Mouse (Mus musculus) hindbrain, embryonic 15.5 days (tissue): ENCODE data around the gene 6430571L13Rik. TPM values are rescaled to one million over a fixed set of nuclear protein-coding genes. Genes with fewer than 3 reads are reported as not detected.

Source experiments
- ATAC-seq: fragments of 200-750 bp; cut with Nextera tagmentation; 2 replicates; pipeline ENCODE4 v1.8.0; 2017; ENCODE audit warnings: low read depth, moderate number of reproducible peaks, moderate TSS enrichment; ENCODE audit not compliant: low FRiP score
- H3K27ac ChIP-seq: fragments of 300-500 bp; sonication (generic); replicated peaks from 2 replicates; pipeline ENCODE4 v1.5.1; 2015; ENCODE audit warnings: mild to moderate bottlenecking, inconsistent platforms
- H3K27me3 ChIP-seq: fragments of 300-500 bp; sonication (generic); 2 replicates; pipeline ENCODE4 v1.6.1; 2015; ENCODE audit warnings: control low read depth, inconsistent platforms
- H3K36me3 ChIP-seq: fragments of 300-500 bp; sonication (generic); 2 replicates; pipeline ENCODE4 v1.6.1; 2015; ENCODE audit warnings: control low read depth, inconsistent platforms
- H3K4me1 ChIP-seq: fragments of 300-500 bp; sonication (generic); replicated peaks from 2 replicates; pipeline ENCODE4 v1.6.1; 2015; ENCODE audit warnings: control low read depth, inconsistent platforms
- H3K4me2 ChIP-seq: fragments of 300-500 bp; sonication (generic); 2 replicates; pipeline ENCODE4 v1.6.1; 2015; ENCODE audit warnings: moderate library complexity, mild to moderate bottlenecking, inconsistent platforms
- H3K4me3 ChIP-seq: fragments of 300-500 bp; sonication (generic); 2 replicates; pipeline ENCODE4 v1.5.1; 2015; ENCODE audit warnings: mild to moderate bottlenecking, inconsistent platforms
- H3K9ac ChIP-seq: fragments of 300-500 bp; sonication (generic); 2 replicates; pipeline ENCODE4 v1.6.1; 2015; ENCODE audit warnings: inconsistent platforms
- H3K9me3 ChIP-seq: fragments of 300-500 bp; sonication (generic); 2 replicates; pipeline ENCODE4 v1.6.1; 2016; ENCODE audit warnings: control low read depth, inconsistent platforms
- WGBS: fragments of 180-500 bp; shearing (Covaris S2); methylation state at CpG from one replicate; pipeline ENCODE4 v1.1.7; 2015; 5-methylcytosine and 5-hydroxymethylcytosine counted together
- polyA plus RNA-seq: library from polyadenylated mRNA; unstranded; fragments of >200 nt; fragmentation: Nextera tagmentation; extraction: Ambion mirVana; gene quantifications from 2 replicates; pipeline ENCODE4 v1.2.1, GENCODE M21; 2015

6430571L13Rik gene
- polyA plus RNA-seq, 1 experiment from 2014 or later = 9.4 TPM

DNA sequence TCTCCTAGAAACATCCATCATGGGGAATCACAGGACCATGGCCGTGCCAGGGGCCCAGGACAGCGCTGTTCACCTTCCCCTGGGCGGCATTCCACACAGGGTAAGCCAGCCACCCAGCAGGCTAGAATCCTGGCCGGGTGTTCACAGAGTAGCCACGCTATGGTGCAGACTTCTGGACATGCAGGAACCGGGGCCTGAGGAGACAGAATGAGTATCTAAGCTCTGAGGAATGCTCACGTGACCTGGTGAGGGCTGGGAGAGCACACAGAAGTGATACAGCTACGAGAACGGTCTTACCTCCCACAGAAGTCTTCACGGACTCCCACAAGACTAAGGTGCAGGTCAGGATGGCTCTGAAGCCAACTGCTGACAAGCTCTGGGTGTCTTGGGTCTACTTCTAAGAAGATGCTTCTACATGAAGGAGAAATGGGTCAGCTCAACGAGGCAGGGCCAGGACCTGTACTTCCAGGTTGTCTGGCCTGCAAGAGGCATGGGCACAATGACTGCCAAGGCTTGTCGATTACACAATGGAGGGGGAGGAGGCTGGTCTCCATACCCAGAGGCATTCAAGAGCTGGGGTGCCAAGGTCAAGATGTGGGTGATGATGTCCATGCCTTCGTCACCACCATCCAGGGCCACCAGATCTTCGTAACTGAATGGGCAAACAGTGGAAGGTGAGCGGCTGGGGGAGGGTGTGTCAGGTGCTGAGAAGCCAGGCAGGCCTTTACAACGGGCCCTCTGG is 12.4 kb upstream of the 6430571L13Rik start:
- no peak for ATAC-seq
- Histone ChIP-seq H3K9me3 (no peaks in the 10 kb centered on the region), H3K27ac (no peak overlapping the region), H3K4me1 (no peaks in the 10 kb centered on the region), H3K9ac (no peak overlapping the region), H3K4me3 (no peak overlapping the region), H3K36me3 (0 out of 2 replicates have a peak, but pooled peaks cover 10% of the 10 kb centered on the region), H3K27me3 (no peaks in the 10 kb centered on the region), H3K4me2 (no peak overlapping the region)
- WGBS = 92% methylated on average over 16 of the region's 16 CpGs

DNA sequence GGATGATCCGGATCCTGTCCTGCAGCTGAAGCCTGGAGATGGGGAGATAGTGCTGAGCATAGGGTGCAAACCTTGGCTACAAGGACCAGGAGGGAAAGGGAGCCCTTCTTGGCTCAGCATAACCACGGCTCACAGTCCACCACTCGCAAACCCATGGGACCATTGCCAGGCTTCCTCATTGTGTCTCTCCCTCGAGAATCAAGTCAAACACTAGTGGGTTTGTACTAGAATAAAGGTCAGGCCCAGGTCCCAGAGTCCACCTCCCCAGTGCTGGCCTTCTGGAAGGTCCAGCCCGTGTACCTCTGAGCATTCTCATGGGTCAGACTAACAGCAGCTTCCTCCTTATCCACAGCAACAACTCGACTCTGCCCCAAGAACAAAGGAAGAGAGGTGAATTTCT is 9.6 kb upstream of the 6430571L13Rik start:
- Histone ChIP-seq H3K4me1 (peaks cover 3% of the 10 kb centered on the region), H3K4me3 (no peak overlapping the region), H3K9ac (no peak overlapping the region), H3K27me3 (no peaks in the 10 kb centered on the region), H3K36me3 (0 out of 2 replicates have a peak, but pooled peaks cover 10% of the 10 kb centered on the region), H3K9me3 (no peaks in the 10 kb centered on the region), H3K27ac (no peak overlapping the region), H3K4me2 (no peak overlapping the region)
- 80% methylated on average over 6 of the region's 6 CpGs for WGBS
- ATAC-seq = no peak

DNA sequence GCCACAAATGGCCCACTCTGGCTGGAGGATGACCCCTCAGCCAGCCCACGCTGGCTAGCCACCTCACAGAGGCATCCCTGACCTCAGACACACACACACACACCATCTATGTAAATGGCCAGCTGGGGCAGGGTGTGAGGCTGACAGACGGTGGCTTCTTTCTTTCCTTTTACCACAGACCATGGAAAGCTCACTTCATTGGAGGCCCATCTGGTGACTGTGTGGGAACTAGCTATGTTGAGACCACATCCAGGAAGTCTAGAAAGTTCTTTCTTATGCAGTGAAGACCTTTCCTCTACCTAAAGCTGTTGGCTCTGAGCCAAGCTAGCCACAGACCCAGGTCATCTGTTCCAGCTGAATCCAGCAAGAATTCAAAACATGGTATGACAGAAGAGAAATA is 6.7 kb upstream of the 6430571L13Rik start:
- Histone ChIP-seq H3K27me3 (no peaks in the 10 kb centered on the region), H3K9me3 (no peaks in the 10 kb centered on the region), H3K4me3 (no peak overlapping the region), H3K4me1 (peaks cover 27% of the 10 kb centered on the region), H3K4me2 (no peak overlapping the region), H3K27ac (no peak overlapping the region), H3K36me3 (0 out of 2 replicates have a peak, but pooled peaks cover 10% of the 10 kb centered on the region), H3K9ac (no peak overlapping the region)
- ATAC-seq = no peak
- 71% methylated on average over 2 of the region's 2 CpGs for WGBS

DNA sequence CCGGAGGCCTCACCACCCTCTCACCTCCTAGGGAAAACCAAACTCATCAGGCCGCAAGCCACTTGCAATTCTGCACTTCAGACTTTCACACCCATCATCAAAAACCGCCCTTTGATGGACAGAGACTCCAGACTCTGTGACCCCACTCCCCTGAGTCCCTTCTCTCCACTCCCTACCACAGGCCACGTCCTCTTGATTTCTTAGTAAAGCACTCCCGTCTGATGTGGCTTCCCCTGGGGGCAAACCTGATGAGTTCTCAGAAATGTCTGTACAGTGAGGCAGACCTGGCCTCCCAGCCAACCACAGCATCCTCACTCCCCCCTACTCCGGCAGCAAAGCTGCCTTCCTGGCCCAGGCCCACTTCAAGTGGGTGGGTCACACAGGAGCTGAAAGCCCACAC is 6.0 kb upstream of the 6430571L13Rik start:
- Histone ChIP-seq H3K36me3 (0 out of 2 replicates have a peak, but pooled peaks cover 10% of the 10 kb centered on the region), H3K4me3 (no peak overlapping the region), H3K27ac (no peak overlapping the region), H3K9ac (no peak overlapping the region), H3K4me2 (no peak overlapping the region), H3K27me3 (no peaks in the 10 kb centered on the region), H3K9me3 (no peaks in the 10 kb centered on the region), H3K4me1 (peaks cover 33% of the 10 kb centered on the region)
- 90% methylated on average over 6 of the region's 6 CpGs for WGBS
- no peak for ATAC-seq

DNA sequence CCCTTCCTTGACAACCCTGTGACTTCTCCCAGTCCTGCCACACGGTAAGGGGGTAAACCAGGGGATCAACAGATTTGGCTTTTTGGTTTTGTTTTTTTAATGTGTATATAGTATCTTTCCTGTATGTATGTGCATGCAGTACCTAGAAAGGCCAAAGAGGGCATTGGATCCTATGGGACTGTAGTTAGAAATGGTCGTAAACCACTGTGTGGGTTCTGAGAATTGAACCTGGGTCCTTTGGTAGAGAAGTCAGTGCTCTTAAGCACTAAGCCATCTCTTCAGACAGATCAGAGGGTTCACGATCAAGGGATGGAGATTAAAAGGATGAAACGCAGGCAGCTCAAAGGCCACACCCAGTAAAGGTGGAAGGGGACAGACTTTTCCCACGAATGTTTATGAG is 5.4 kb upstream of the 6430571L13Rik start:
- Histone ChIP-seq H3K27ac (no peak overlapping the region), H3K9me3 (no peaks in the 10 kb centered on the region), H3K4me2 (no peak overlapping the region), H3K4me1 (peaks cover 40% of the 10 kb centered on the region), H3K36me3 (0 out of 2 replicates have a peak, but pooled peaks cover 10% of the 10 kb centered on the region), H3K27me3 (no peaks in the 10 kb centered on the region), H3K4me3 (no peak overlapping the region), H3K9ac (no peak overlapping the region)
- WGBS = 92% methylated on average over 5 of the region's 5 CpGs
- no peak for ATAC-seq

DNA sequence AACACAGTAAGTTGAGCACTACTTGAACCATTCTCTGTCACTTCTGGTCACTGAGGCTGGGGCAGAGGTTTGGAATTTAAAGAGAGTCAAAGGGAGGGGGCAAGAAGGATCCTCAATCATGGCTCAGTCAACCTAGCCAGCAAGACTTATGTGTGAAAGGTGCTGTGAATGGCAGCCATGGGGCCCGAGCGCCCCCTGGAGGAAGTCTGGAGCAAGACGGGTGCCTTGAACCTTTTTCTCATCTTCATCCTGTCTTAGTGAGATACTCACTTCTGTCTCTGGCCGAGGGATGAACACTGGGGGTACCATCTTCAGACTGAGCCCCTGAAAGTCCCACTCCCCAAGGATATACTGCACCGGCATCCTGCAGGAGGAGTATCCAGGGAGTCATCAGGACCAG is 4.5 kb upstream of the 6430571L13Rik start:
- no peak for ATAC-seq
- Histone ChIP-seq H3K27ac (no peak overlapping the region), H3K4me1 (peaks cover 44% of the 10 kb centered on the region), H3K27me3 (no peaks in the 10 kb centered on the region), H3K9me3 (no peaks in the 10 kb centered on the region), H3K4me2 (no peak overlapping the region), H3K4me3 (no peak overlapping the region), H3K9ac (no peak overlapping the region), H3K36me3 (0 out of 2 replicates have a peak, but pooled peaks cover 7% of the 10 kb centered on the region)
- 14% methylated on average over 5 of the region's 5 CpGs for WGBS

DNA sequence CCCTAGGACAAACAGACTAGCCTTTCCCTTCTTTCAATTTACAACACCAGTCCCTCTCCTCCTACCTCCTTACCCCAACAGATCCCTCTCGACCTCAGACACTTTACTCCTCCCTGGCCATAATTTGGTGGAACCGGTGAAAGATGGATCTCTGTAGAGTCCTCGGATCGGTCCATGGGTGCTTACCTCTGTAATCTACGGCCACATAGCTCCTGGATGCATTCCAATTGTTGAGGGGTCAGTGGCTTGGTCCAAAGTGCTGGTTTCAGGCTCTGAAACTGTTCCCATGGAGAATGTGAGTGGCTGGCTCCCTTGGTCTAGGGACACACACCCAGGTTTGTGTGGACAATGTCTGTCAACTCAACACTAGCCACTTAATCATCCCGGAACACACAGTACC is 4.0 kb upstream of the 6430571L13Rik start:
- Histone ChIP-seq H3K4me3 (no peak overlapping the region), H3K36me3 (0 out of 2 replicates have a peak, but pooled peaks cover 6% of the 10 kb centered on the region), H3K4me2 (no peak overlapping the region), H3K4me1 (peaks cover 48% of the 10 kb centered on the region), H3K9ac (no peak overlapping the region), H3K27me3 (no peaks in the 10 kb centered on the region), H3K27ac (no peak overlapping the region), H3K9me3 (no peaks in the 10 kb centered on the region)
- ATAC-seq = no peak
- 89% methylated on average over 6 of the region's 6 CpGs for WGBS

DNA sequence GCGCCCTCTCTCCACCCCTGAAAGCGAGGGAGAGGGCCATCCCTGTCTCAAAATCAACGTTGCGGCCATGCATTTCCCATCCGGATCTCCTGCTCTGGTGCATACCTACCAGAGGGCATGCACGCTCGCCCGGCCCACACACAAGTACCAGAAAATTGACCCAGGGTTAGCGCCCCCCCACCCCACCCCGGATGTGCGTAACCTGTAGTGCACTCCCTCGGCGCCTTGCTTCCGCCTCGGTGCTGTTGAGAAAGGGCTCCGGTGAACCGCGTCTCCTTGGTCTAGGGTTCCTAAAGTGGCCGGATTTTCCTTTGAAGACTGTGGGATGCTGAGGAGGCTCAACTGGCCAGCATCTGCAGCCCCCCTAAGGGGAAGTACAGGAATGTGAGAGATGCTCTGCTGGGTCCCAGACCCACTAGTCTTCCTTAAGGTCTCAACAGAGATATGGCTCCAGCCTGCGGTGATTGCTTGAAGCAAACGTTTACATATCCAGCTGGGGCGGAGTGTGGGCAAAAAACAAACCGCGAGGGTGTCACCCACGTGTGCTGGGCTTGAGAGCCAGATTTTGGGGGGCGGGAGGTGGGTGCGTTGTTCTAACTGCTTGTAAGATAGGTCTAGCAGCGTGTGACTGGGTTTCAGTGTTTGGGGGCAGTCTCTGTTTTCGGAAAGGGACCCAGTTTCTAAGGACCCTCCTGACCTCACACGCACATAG is 2.1 kb upstream of the 6430571L13Rik start, which contains the start of gene Hemk1:
Hemk1 (minus strand) TSS at position 179 of the 712 bp plus-strand sequence.
- ATAC-seq = peak; percentile 80
- Histone ChIP-seq H3K27me3 (no peaks in the 10 kb centered on the region), H3K4me1 (peaks cover 50% of the 10 kb centered on the region), H3K9ac (peak within 1 kb of the TSS; percentile 73), H3K9me3 (no peaks in the 10 kb centered on the region), H3K36me3 (no peaks in the 10 kb centered on the region), H3K4me2 (peak within 1 kb of the TSS; percentile 92), H3K4me3 (peak within 1 kb of the TSS; percentile 53), H3K27ac (peak within 1 kb of the TSS; percentile 79)
- WGBS = 3% methylated on average over 30 of the region's 30 CpGs

DNA sequence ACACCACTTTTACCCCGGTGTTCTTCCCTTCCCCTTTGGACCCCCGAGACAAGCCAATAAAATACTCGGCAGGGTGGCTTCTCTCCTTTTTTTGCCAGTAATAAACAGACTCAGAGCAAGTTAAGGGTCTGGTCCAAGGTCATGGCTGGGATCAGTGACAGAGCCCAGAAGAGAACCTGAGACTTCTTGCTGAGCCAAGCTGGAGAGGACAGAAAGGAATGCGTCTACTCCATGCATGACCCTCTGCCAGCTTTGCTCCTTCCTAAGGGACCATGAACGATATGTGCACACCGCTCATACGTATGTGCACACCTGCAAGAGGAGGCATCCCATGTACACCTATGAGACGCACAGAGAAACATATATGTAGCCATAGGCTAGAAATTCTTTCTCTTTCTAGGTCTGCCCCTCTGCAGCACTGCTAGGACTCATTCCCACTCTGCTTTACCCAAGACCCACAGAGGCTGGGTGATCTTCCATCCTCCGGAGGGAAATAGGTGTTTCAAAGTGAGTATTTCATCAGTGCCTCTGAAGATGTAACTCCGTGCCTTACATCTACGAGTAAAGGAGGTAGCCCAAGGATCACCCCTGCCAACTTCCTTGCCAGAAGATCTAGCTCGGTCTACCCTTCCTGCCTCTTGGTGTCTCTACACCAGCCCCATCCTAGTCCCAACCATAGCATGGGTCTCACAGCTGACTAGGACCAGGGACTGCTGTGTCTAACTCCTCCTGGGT is 676 bp downstream of the 6430571L13Rik start:
- no peak for ATAC-seq
- H3K4me3 ChIP-seq = peak overlapping the region; percentile 75
- H3K9ac ChIP-seq = peak overlapping the region; percentile 70
- no peaks in the 10 kb centered on the region for H3K9me3 ChIP-seq
- H3K27me3 ChIP-seq = no peaks in the 10 kb centered on the region
- peaks cover 44% of the 10 kb centered on the region for H3K4me1 ChIP-seq
- peak overlapping the region; percentile 84 for H3K27ac ChIP-seq
- H3K4me2 ChIP-seq = peak overlapping the region; percentile 92
- H3K36me3 ChIP-seq = no peaks in the 10 kb centered on the region
- 45% methylated on average over 12 of the region's 12 CpGs for WGBS

DNA sequence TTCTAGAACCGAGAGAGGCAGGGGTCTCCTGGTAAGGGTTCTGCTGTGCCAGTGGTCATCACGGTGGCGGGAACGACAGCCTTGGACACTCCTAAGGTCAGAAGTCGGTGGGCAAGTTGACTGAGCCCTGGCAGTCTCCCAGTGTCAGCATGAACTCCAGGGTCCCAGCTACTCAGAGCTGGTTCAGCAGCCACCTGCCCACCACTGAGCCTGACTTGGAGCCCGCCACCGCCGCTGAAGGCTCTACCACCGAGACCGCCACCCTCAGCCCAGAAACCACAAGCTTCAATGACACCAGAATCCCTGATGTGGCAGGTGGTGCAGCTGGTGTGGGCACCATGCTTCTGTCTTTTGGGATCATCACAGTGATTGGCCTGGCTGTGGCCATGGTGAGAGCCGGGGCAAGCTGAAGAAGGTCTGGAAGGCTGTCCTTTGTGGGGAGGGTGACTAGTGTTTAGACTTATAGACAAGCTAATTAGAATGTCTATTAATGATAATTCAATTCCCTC is 1.9 kb downstream of the 6430571L13Rik start:
- ATAC-seq = no peak
- H3K27me3 ChIP-seq = no peaks in the 10 kb centered on the region
- 91% methylated on average over 11 of the region's 11 CpGs for WGBS
- no peak overlapping the region for H3K9ac ChIP-seq
- H3K4me2 ChIP-seq = no peak overlapping the region
- no peaks in the 10 kb centered on the region for H3K9me3 ChIP-seq
- H3K27ac ChIP-seq = no peak overlapping the region
- no peak overlapping the region for H3K4me3 ChIP-seq
- H3K4me1 ChIP-seq = peaks cover 33% of the 10 kb centered on the region
- no peaks in the 10 kb centered on the region for H3K36me3 ChIP-seq

DNA sequence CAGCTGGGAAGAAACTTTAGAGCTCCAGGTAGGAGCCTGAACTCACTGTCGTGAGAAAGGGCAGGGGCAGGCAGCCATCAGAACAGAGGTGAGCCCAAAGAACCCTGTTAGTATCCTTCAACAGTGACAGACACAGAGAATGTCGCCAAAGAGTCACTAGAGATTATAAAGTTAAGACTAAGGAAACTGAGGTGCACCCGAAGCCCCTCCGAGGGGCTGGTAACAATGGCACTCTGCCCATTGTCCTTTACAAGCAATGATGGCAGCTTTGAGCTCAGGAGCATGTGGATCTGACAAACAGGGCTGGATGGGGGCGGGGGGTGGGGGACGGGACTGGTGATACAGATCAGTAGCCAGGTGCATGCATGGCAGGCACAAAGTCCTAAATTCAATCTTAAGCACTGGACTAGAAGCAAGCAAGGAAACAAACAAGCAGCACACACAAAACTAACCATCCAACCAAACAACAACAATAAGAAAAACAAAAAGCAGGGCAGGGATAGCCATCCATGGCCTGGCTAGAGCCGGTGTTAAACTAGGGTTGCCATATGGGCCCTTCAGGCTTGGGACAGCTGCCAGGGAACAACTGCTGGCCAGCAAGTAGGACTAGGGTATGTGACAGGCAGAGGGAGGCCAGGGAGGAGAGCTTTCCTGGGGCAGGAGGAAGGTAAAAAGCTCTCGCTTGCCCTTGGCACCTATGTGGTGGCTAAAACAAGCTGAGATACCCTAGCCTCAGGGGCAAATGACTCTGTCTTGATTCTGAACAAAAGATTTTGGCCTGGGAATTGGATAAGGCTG is 2.9 kb downstream of the 6430571L13Rik start:
- no peak overlapping the region for H3K9ac ChIP-seq
- no peaks in the 10 kb centered on the region for H3K9me3 ChIP-seq
- no peak overlapping the region for H3K4me3 ChIP-seq
- H3K4me1 ChIP-seq = peaks cover 26% of the 10 kb centered on the region
- ATAC-seq = no peak
- no peak overlapping the region for H3K27ac ChIP-seq
- 68% methylated on average over 8 of the region's 8 CpGs for WGBS
- H3K27me3 ChIP-seq = no peaks in the 10 kb centered on the region
- H3K4me2 ChIP-seq = no peak overlapping the region
- no peaks in the 10 kb centered on the region for H3K36me3 ChIP-seq
